Mouse (Mus musculus): ENCODE results near the gene Pde4c. TPM values are rescaled to one million over a fixed set of nuclear protein-coding genes. Genes with fewer than 3 reads are reported as not detected.

Pde4c gene
- polyA plus RNA-seq, 1 experiment from 2014 or later: 0.15 TPM

GRCm38 (mm10) chr8:70765838-70766570 is 42.5 kb downstream of the Pde4c start:
- peaks cover 19% of the 10 kb centered on the region for H3K4me1 ChIP-seq
- no peaks in the 10 kb centered on the region for H3K9me3 ChIP-seq
- peak overlapping the region; percentile 51 for H3K9ac ChIP-seq (replicated peaks)
- peak overlapping the region; percentile 55 for H3K4me2 ChIP-seq (replicated peaks)
- H3K27ac ChIP-seq (replicated peaks): no peak overlapping the region
- ATAC-seq (ENCODE audit: low FRiP score, low read depth): no peak
- H3K4me3 ChIP-seq: peak overlapping the region; percentile 32
- peaks cover 36% of the 10 kb centered on the region for H3K27me3 ChIP-seq
- peaks cover 31% of the 10 kb centered on the region for H3K36me3 ChIP-seq
- 2% methylated on average over 34 of the region's 34 CpGs for WGBS

GRCm38 (mm10) chr8:70766571-70767440 is 43.3 kb downstream of the Pde4c start:
- peaks cover 19% of the 10 kb centered on the region for H3K4me1 ChIP-seq
- peak overlapping the region; percentile 55 for H3K4me2 ChIP-seq (replicated peaks)
- H3K36me3 ChIP-seq: peaks cover 39% of the 10 kb centered on the region
- peak overlapping the region; percentile 51 for H3K9ac ChIP-seq (replicated peaks)
- 6% methylated on average over 21 of the region's 21 CpGs for WGBS
- H3K27me3 ChIP-seq: peaks cover 39% of the 10 kb centered on the region
- 0 out of 2 replicates have a peak, but pooled peaks have one; percentile 8 for ATAC-seq (ENCODE audit: low FRiP score, low read depth)
- peak overlapping the region; percentile 32 for H3K4me3 ChIP-seq
- no peaks in the 10 kb centered on the region for H3K9me3 ChIP-seq
- H3K27ac ChIP-seq (replicated peaks): no peak overlapping the region

- H3K4me1 ChIP-seq: peaks cover 19% of the 10 kb centered on the region
- H3K4me2 ChIP-seq (replicated peaks): no peak overlapping the region
- ATAC-seq (ENCODE audit: low FRiP score, low read depth): no peak
- WGBS: 70% methylated on average over 6 of the region's 6 CpGs
- no peak overlapping the region for H3K9ac ChIP-seq (replicated peaks)
- peaks cover 46% of the 10 kb centered on the region for H3K36me3 ChIP-seq
- no peak overlapping the region for H3K27ac ChIP-seq (replicated peaks)
- H3K4me3 ChIP-seq: no peak overlapping the region
- H3K27me3 ChIP-seq: peaks cover 39% of the 10 kb centered on the region
- no peaks in the 10 kb centered on the region for H3K9me3 ChIP-seq
Observed at GRCm38 (mm10) chr8:70767503-70767902, 44.0 kb downstream of the Pde4c start.

- peaks cover 53% of the 10 kb centered on the region for H3K36me3 ChIP-seq
- peaks cover 39% of the 10 kb centered on the region for H3K27me3 ChIP-seq
Observed at GRCm38 (mm10) chr8:70768231-70768776, 44.8 kb downstream of the Pde4c start.

GRCm38 (mm10) chr8:70768956-70769355 is 45.4 kb downstream of the Pde4c start:
- Histone ChIP-seq H3K4me2 (replicated peaks) (no peak overlapping the region), H3K27ac (replicated peaks) (no peak overlapping the region), H3K4me1 (peaks cover 27% of the 10 kb centered on the region), H3K27me3 (peaks cover 39% of the 10 kb centered on the region), H3K9ac (replicated peaks) (no peak overlapping the region), H3K36me3 (peaks cover 59% of the 10 kb centered on the region), H3K4me3 (no peak overlapping the region), H3K9me3 (no peaks in the 10 kb centered on the region)
- 84% methylated on average over 16 of the region's 16 CpGs for whole genome bisulfite sequencing
- peak; percentile 1; the same call in 1 of the 2 replicates for ATAC-seq (ENCODE audit: low FRiP score, low read depth)

More at GRCm38 (mm10) chr8:70768231-70768776, 44.8 kb downstream of the Pde4c start:
- Histone ChIP-seq H3K27ac (replicated peaks) (no peak overlapping the region), H3K4me3 (no peak overlapping the region), H3K9ac (replicated peaks) (no peak overlapping the region), H3K9me3 (no peaks in the 10 kb centered on the region), H3K4me2 (replicated peaks) (no peak overlapping the region), H3K4me1 (peaks cover 21% of the 10 kb centered on the region)
- no peak for ATAC-seq (ENCODE audit: low FRiP score, low read depth)
- WGBS: 95% methylated on average over 32 of the region's 32 CpGs

- H3K4me1 ChIP-seq: peaks cover 31% of the 10 kb centered on the region
Observed at GRCm38 (mm10) chr8:70769359-70769758, 45.8 kb downstream of the Pde4c start.

GRCm38 (mm10) chr8:70769858-70770257 is 46.3 kb downstream of the Pde4c start:
- H3K4me2 ChIP-seq (replicated peaks): no peak overlapping the region
- 76% methylated on average over 12 of the region's 12 CpGs for WGBS
- peaks cover 68% of the 10 kb centered on the region for H3K36me3 ChIP-seq
- no peaks in the 10 kb centered on the region for H3K9me3 ChIP-seq
- peaks cover 37% of the 10 kb centered on the region for H3K27me3 ChIP-seq
- H3K4me3 ChIP-seq: no peak overlapping the region
- H3K27ac ChIP-seq (replicated peaks): no peak overlapping the region
- H3K9ac ChIP-seq (replicated peaks): no peak overlapping the region; the same call in 1 of the 2 replicates
- peaks cover 36% of the 10 kb centered on the region for H3K4me1 ChIP-seq
- ATAC-seq (ENCODE audit: low FRiP score, low read depth): no peak

More at GRCm38 (mm10) chr8:70769359-70769758, 45.8 kb downstream of the Pde4c start:
- no peak overlapping the region; the same call in 1 of the 2 replicates for H3K9ac ChIP-seq (replicated peaks)
- H3K4me3 ChIP-seq: no peak overlapping the region
- no peaks in the 10 kb centered on the region for H3K9me3 ChIP-seq
- H3K4me2 ChIP-seq (replicated peaks): peak overlapping the region; percentile 3; the same call in 1 of the 2 replicates
- H3K27ac ChIP-seq (replicated peaks): no peak overlapping the region
- peaks cover 39% of the 10 kb centered on the region for H3K27me3 ChIP-seq
- H3K36me3 ChIP-seq: peaks cover 63% of the 10 kb centered on the region
- peak; percentile 77 for ATAC-seq (ENCODE audit: low FRiP score, low read depth)
- 5% methylated on average over 26 of the region's 26 CpGs for WGBS

GRCm38 (mm10) chr8:70770748-70771147 is 47.2 kb downstream of the Pde4c start:
- no peaks in the 10 kb centered on the region for H3K9me3 ChIP-seq
- H3K27me3 ChIP-seq: peaks cover 30% of the 10 kb centered on the region
- H3K4me2 ChIP-seq (replicated peaks): no peak overlapping the region
- H3K4me3 ChIP-seq: no peak overlapping the region
- H3K9ac ChIP-seq (replicated peaks): no peak overlapping the region
- no peak for ATAC-seq (ENCODE audit: low FRiP score, low read depth)
- peaks cover 40% of the 10 kb centered on the region for H3K4me1 ChIP-seq
- peaks cover 68% of the 10 kb centered on the region for H3K36me3 ChIP-seq
- 96% methylated on average over 13 of the region's 13 CpGs for WGBS
- no peak overlapping the region for H3K27ac ChIP-seq (replicated peaks)

- no peak for ATAC-seq (ENCODE audit: low FRiP score, low read depth)
- H3K36me3 ChIP-seq: peaks cover 68% of the 10 kb centered on the region
Observed at GRCm38 (mm10) chr8:70771217-70771616, 47.7 kb downstream of the Pde4c start.

GRCm38 (mm10) chr8:70772075-70772474 is 48.6 kb downstream of the Pde4c start:
- H3K9ac ChIP-seq (replicated peaks): no peak overlapping the region
- H3K4me1 ChIP-seq: peaks cover 29% of the 10 kb centered on the region
- H3K36me3 ChIP-seq: peaks cover 68% of the 10 kb centered on the region
- ATAC-seq (ENCODE audit: low FRiP score, low read depth): no peak
- no peak overlapping the region for H3K4me2 ChIP-seq (replicated peaks)
- H3K4me3 ChIP-seq: no peak overlapping the region
- H3K27ac ChIP-seq (replicated peaks): no peak overlapping the region
- 95% methylated on average over 13 of the region's 13 CpGs for WGBS
- H3K27me3 ChIP-seq: peaks cover 17% of the 10 kb centered on the region
- H3K9me3 ChIP-seq: no peaks in the 10 kb centered on the region

More at GRCm38 (mm10) chr8:70771217-70771616, 47.7 kb downstream of the Pde4c start:
- Histone ChIP-seq H3K27me3 (peaks cover 25% of the 10 kb centered on the region), H3K9me3 (no peaks in the 10 kb centered on the region), H3K27ac (replicated peaks) (no peak overlapping the region), H3K9ac (replicated peaks) (no peak overlapping the region), H3K4me2 (replicated peaks) (no peak overlapping the region), H3K4me1 (peaks cover 38% of the 10 kb centered on the region), H3K4me3 (no peak overlapping the region)
- WGBS: 91% methylated on average over 7 of the region's 7 CpGs

GRCm38 (mm10) chr8:70772890-70773289 is 49.4 kb downstream of the Pde4c start:
- no peak for ATAC-seq (ENCODE audit: low FRiP score, low read depth)
- H3K27me3 ChIP-seq: 0 out of 2 replicates have a peak, but pooled peaks cover 9% of the 10 kb centered on the region
- no peak overlapping the region for H3K9ac ChIP-seq (replicated peaks)
- no peak overlapping the region for H3K4me2 ChIP-seq (replicated peaks)
- H3K4me1 ChIP-seq: peaks cover 34% of the 10 kb centered on the region
- peaks cover 67% of the 10 kb centered on the region for H3K36me3 ChIP-seq
- no peak overlapping the region for H3K4me3 ChIP-seq
- H3K27ac ChIP-seq (replicated peaks): no peak overlapping the region
- 89% methylated on average over 9 of the region's 9 CpGs for WGBS
- H3K9me3 ChIP-seq: no peaks in the 10 kb centered on the region

All from midbrain, embryonic 12.5 days (tissue).